Mouse (Mus musculus): ENCODE results near the gene Dhh. TPM values are rescaled to one million over a fixed set of nuclear protein-coding genes. Genes with fewer than 3 reads are reported as not detected.

Dhh gene
- polyA plus RNA-seq, 1 experiment: 0.60 TPM

DNA sequence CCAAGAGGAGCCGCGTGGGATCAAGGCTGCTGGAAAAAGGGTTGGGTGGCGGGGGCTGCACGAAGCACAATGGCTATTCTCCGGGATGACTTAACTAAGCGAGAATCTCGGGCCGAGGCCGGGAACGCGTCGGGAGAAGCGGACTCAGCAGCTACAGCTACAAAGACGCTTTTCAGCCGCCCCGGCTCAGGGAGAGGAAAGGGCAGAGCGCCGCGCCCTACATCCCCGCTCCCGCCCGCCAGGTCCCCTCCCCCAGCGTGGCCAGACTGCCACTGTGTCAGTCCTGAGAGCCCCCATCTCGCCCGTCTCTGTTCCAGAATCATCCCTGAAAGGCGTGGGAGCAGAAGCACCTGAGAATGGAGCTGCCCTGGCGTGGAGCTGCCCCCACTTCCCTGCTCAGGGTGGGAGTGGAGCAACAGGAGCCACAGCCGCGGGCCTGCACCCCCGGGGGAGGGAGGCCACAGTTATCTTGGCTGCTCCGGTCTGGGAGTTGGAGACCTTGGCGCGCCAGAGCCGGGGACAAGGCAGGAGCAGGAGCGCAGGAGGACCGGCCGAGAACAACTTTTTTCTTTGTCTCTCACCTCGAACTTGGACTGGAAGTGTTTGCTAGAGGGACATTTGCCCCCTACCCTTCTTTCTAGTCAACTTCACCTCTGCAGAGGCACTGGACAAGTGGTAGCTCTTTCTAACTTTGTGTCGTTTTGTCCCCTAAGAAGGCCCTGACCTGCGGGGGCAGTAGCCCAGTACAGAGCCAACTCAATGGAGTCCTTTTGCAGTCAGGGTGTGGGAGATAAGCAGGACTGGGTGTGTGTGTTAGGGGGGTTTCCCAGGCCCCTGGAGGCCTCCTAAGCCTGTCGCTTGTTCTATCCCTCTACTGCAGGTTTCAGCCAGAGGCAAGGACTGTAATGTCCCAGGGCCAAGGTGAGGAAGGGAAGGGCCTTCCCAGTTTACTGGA is 2.4 kb downstream of the Dhh start:
- no peak overlapping the region for H3K27ac ChIP-seq (ENCODE audit: control insufficient read depth, insufficient read depth, low read depth, low read length, poor library complexity)
- H3K4me3 ChIP-seq (replicated peaks; ENCODE audit: control insufficient read depth, low read depth, low read length): no peak overlapping the region
- TF ChIP-seq POLR2A (IDR thresholded peaks at IDR 0.05; ENCODE audit: borderline replicate concordance, control insufficient read depth, low read depth, low read length) (no peak), CTCF (IDR thresholded peaks at IDR 0.05; ENCODE audit: control insufficient read depth, insufficient read depth, low read length) (no peak)
- WGBS: 9% methylated on average over 40 of the region's 41 CpGs
- H3K4me1 ChIP-seq (ENCODE audit: control insufficient read depth, insufficient read depth, low read length): peaks cover 2% of the 10 kb centered on the region; the same call in 1 of the 2 replicates

DNA sequence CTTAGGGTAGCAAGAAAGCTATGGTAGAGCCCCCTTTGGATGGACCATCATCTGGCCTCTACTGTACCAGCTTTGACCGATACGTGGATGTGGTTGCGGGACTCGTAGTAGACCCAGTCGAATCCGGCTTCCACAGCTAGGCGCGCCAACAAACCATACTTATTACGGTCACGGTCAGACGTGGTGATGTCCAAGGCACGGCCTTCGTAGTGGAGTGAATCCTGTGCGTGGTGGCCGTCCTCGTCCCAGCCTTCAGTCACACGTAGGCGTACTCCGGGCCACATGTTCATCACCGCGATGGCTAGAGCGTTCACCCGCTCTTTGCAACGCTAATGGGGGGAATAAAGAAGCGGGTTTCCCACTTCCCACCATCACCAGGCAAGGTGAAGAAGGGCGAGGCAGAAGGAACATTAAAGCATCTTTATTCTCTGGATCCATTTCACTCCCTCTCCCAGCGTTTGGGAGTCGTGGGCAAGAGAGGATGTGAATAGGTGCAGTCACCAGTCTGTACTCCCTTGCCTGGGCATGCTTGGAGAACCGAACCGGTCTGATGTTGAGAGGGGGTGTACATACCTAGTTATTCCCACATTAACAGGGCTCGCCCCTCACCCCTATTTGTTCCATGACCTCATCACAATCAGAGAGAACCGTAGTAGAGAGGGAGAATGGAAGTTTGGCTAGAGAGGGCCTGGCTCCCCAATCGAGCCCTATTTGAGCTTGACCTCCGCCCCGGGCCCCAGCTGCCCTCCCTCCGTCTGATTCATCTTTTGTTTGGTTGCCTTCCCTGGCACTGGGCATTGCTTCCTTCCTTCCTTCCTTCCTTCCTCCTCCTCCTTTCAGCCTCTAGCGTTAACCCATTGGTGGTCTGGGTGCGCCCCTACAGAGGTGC is 3.4 kb downstream of the Dhh start:
- TF ChIP-seq CTCF (IDR thresholded peaks at IDR 0.05; ENCODE audit: control insufficient read depth, insufficient read depth, low read length): no peak
- TF ChIP-seq POLR2A (IDR thresholded peaks at IDR 0.05; ENCODE audit: borderline replicate concordance, control insufficient read depth, low read depth, low read length): no peak
- Histone ChIP-seq H3K27ac (ENCODE audit: control insufficient read depth, insufficient read depth, low read depth, low read length, poor library complexity) (no peak overlapping the region), H3K4me3 (replicated peaks; ENCODE audit: control insufficient read depth, low read depth, low read length) (no peak overlapping the region), H3K4me1 (ENCODE audit: control insufficient read depth, insufficient read depth, low read length) (peaks cover 2% of the 10 kb centered on the region; the same call in 1 of the 2 replicates)
- WGBS: 6% methylated on average over 38 of the region's 38 CpGs

DNA sequence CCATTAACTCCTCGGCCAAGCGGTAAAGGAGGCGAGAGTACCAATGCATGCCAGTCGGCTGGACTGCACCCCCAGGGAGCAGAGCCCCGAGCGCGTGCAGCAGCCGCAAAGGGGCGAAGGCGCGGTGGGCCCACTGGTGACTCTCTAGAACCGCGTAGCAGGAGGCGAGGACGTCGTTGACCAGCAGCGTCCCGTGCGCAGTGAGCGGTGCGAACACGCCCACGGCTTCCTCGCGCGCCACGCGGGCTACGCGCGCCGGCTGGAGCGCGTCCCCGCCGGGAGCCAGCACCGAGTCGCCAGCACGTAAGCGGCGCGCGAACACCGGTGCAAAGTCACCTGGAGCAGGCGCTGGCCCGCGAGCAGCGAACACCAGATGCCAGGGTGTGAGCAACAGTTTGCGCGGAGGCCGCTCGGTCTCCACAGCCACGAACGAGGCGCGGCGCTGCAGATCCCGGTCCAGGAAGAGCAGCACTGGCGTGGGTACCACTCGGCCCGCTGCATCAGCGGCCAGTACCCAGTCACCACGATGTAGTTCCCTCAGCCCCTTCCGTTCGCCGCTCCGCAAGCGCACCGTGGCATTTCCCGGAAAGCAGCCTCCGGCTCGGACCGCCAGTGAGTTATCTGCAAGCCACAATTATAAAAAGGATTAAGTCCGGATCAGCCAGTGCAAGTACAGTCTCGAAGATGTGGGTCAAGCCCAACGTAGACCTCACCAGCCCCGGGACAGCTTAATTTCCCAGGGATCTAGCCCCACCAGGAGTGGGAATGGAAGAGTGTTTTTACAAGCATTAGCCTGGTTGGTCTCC is 4.2 kb downstream of the Dhh start, which contains the start of gene Rhebl1:
Gene Rhebl1 (minus strand): TSS at position 601 of the 806 bp plus-strand sequence.
- TF ChIP-seq POLR2A (IDR thresholded peaks at IDR 0.05; ENCODE audit: borderline replicate concordance, control insufficient read depth, low read depth, low read length) (no peak), CTCF (IDR thresholded peaks at IDR 0.05; ENCODE audit: control insufficient read depth, insufficient read depth, low read length) (no peak)
- peak within 1 kb of the TSS; percentile 27 for H3K4me3 ChIP-seq (replicated peaks; ENCODE audit: control insufficient read depth, low read depth, low read length)
- H3K27ac ChIP-seq (ENCODE audit: control insufficient read depth, insufficient read depth, low read depth, low read length, poor library complexity): no peak within 1 kb of the TSS
- WGBS: under 1% methylated on average over 77 of the region's 77 CpGs
- peaks cover 2% of the 10 kb centered on the region; the same call in 1 of the 2 replicates for H3K4me1 ChIP-seq (ENCODE audit: control insufficient read depth, insufficient read depth, low read length)

DNA sequence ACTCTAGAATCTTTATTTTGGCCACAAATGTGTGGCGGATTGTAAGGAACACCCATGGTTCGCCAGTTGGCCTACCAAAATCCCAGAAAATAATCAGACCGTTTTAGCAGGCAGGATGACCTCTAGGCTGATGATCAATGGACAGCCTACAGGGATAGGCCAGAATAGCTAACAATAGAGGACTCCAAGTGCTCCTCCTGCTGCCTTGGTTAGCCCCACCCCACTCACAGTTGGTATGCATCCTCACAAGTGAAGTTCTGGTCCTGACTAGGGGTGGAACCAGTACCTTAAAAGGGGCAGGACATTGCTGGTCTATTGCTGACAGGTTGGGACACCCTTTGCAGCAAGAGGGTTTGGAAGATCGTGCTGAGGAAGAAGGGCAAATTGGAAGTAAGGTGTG is 5.3 kb downstream of the Dhh start:
- H3K27ac ChIP-seq (ENCODE audit: control insufficient read depth, insufficient read depth, low read depth, low read length, poor library complexity): no peak overlapping the region
- TF ChIP-seq CTCF (IDR thresholded peaks at IDR 0.05; ENCODE audit: control insufficient read depth, insufficient read depth, low read length) (no peak), POLR2A (IDR thresholded peaks at IDR 0.05; ENCODE audit: borderline replicate concordance, control insufficient read depth, low read depth, low read length) (no peak)
- H3K4me1 ChIP-seq (ENCODE audit: control insufficient read depth, insufficient read depth, low read length): peaks cover 2% of the 10 kb centered on the region; the same call in 1 of the 2 replicates
- H3K4me3 ChIP-seq (replicated peaks; ENCODE audit: control insufficient read depth, low read depth, low read length): no peak overlapping the region
- WGBS: 83% methylated on average over 4 of the region's 4 CpGs

DNA sequence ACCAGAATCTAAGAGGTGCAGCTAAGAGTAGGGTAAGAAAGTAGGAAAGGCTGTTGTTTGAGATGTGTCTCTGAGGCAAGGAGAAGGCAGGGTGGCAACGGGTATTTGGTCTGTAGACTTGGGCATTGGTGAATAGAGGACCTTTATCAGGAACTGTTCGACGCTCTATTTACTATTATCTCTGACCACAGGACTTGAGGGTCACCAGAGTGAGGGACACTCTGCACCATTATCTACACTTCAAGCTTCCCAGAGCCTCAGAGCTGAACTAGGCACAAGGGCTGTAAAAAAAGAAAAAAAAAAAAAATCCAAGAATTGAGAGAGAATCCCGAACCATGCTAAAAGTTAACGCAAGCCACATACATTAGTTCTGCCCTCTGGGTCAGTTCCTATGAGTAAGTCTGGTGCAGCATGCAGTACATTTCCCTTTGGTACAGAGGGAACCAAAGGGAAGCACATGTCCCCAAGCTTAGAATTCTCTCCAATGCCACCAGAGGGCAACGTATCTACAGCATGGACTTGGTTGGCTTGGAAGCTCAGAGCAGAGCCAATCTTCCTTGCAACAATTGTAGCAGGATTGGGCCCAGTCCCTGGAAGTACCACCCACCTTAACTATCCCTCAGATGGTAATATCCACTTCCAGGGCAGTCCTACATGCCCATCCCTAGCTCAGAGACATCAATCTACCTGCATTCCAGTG is 6.3 kb downstream of the Dhh start:
- peaks cover 2% of the 10 kb centered on the region; the same call in 1 of the 2 replicates for H3K4me1 ChIP-seq (ENCODE audit: control insufficient read depth, insufficient read depth, low read length)
- WGBS: 25% methylated on average over 6 of the region's 6 CpGs
- no peak overlapping the region for H3K4me3 ChIP-seq (replicated peaks; ENCODE audit: control insufficient read depth, low read depth, low read length)
- TF ChIP-seq CTCF (IDR thresholded peaks at IDR 0.05; ENCODE audit: control insufficient read depth, insufficient read depth, low read length): peak; percentile 69
- no peak for TF ChIP-seq POLR2A (IDR thresholded peaks at IDR 0.05; ENCODE audit: borderline replicate concordance, control insufficient read depth, low read depth, low read length)
- H3K27ac ChIP-seq (ENCODE audit: control insufficient read depth, insufficient read depth, low read depth, low read length, poor library complexity): no peak overlapping the region

DNA sequence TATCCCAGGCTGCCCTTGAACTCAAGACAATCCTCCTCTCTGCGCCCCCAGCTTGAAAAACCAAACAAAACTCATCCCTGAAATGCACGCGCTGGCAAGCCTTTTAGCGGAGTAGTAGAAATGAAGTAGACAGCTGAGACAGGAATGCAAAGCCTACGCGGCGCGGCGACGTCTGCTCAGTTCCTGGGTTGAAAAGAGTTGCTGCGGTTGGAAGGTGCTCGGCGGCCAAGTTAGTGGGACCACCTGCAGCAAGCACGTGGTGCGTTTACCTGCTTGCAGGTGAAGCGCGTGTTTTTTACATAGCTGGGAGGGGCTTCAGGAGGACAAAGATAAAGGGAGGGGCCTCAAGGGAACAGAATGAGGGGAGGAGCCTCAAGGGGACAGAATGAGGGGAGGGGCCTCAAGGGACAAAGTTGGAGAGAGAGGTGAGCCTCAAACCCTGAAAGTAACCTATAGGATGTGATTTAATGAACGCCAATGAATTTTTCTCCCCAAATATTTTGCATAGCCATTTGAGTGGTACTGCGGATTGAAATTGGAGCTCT is 7.1 kb downstream of the Dhh start:
- peaks cover 2% of the 10 kb centered on the region; the same call in 1 of the 2 replicates for H3K4me1 ChIP-seq (ENCODE audit: control insufficient read depth, insufficient read depth, low read length)
- no peak for TF ChIP-seq CTCF (IDR thresholded peaks at IDR 0.05; ENCODE audit: control insufficient read depth, insufficient read depth, low read length)
- TF ChIP-seq POLR2A (IDR thresholded peaks at IDR 0.05; ENCODE audit: borderline replicate concordance, control insufficient read depth, low read depth, low read length): no peak

DNA sequence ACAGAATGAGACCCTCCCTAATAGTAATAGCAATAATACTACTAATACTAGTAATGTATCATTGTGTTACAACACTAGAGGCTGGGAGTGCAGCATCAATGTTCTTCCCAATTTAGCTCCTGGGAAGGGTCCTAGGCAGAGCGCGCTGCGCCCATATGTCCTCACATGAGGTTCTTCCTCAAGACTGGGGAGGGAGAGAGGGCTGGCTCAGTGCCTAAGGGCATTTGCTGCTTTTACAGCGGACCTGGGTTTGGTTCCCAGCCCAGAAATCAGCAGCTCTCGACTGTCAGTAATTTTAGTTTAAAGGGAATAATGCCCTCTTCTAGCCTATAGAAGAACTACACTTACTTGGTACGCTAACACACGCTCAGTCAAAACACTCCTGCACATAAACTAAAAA is 10.8 kb downstream of the Dhh start:
- TF ChIP-seq CTCF (IDR thresholded peaks at IDR 0.05; ENCODE audit: control insufficient read depth, insufficient read depth, low read length) (no peak), POLR2A (IDR thresholded peaks at IDR 0.05; ENCODE audit: borderline replicate concordance, control insufficient read depth, low read depth, low read length) (no peak)
- WGBS: 83% methylated on average over 7 of the region's 7 CpGs
- Histone ChIP-seq H3K27ac (ENCODE audit: control insufficient read depth, insufficient read depth, low read depth, low read length, poor library complexity) (no peak overlapping the region), H3K4me3 (replicated peaks; ENCODE audit: control insufficient read depth, low read depth, low read length) (no peak overlapping the region), H3K4me1 (ENCODE audit: control insufficient read depth, insufficient read depth, low read length) (no peaks in the 10 kb centered on the region)

More for the DNA sequence above, 7.1 kb downstream of the Dhh start:
- WGBS: 52% methylated on average over 19 of the region's 19 CpGs
- H3K4me3 ChIP-seq (replicated peaks; ENCODE audit: control insufficient read depth, low read depth, low read length): no peak overlapping the region
- H3K27ac ChIP-seq (ENCODE audit: control insufficient read depth, insufficient read depth, low read depth, low read length, poor library complexity): no peak overlapping the region
